ENCODE assay signal across 24 mouse cellular contexts in the genomic region with DNA sequence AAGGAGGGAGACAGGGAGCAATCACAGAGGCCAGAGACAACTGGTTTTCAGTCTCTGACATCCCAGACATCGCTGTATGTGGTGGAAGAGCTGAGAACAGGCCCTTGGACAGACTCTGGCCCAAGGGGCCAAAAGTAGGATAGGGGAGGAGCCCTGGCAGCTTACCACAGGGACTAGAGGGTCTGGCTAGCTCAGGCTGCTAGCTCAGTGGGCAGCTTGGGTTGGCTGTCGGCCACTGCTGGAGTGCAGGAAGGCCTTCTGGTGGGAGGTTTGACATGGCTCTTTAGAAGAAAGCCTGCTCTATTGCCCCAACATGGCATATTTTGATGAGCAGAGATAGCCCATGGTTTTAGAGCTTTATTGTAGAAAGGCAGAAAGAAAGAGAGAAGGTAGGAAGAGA.
A peak's percentile ranks its signal among the peaks of the same experiment; 100 is the strongest.
DNase-seq lines count a peak whose midpoint lies in the region; ATAC-seq lines count a peak whose summit lies in the region.
"Had no signal": no experiment of that assay in that cellular context is flagged by ENCODE, and none has a peak within 500 bp of the region (broad histone marks: within the 10 kb centered on the region; RNA-seq: fewer than 3 reads in every experiment).

No protein-coding gene starts in this region.

- 80% methylated on average over 2 of the region's 2 CpGs for WGBS in heart, embryonic 13.5 days
- WGBS in limb, embryonic 15.5 days, result 73% methylated on average over 2 of the region's 2 CpGs
- WGBS in limb, embryonic 10.5 days, result 83% methylated on average over 2 of the region's 2 CpGs

- no peak overlapping the region for H3K4me2 ChIP-seq in heart, embryonic 13.5 days
- no peak overlapping the region for H3K4me2 ChIP-seq in limb, embryonic 15.5 days
- H3K4me2 ChIP-seq: embryonic facial prominence, embryonic 12.5 days; embryonic facial prominence, embryonic 15.5 days; forebrain, embryonic 15.5 days; heart, embryonic 11.5 days; hindbrain, embryonic 13.5 days; intestine, embryonic 15.5 days had no signal

- no peak overlapping the region for H3K9ac ChIP-seq in heart, embryonic 13.5 days
- no peak overlapping the region for H3K9ac ChIP-seq in limb, embryonic 15.5 days
- H3K9ac ChIP-seq: embryonic facial prominence, embryonic 12.5 days; embryonic facial prominence, embryonic 15.5 days; forebrain, embryonic 15.5 days; hindbrain, embryonic 13.5 days; intestine, embryonic 15.5 days had no signal

- no peak for ATAC-seq in cerebellum, adult (ENCODE audit: insufficient number of reproducible peaks, low FRiP score, low TSS enrichment)
- ATAC-seq in heart, embryonic 13.5 days (ENCODE audit: extremely low read depth, insufficient number of reproducible peaks, low FRiP score, low TSS enrichment), result 0 out of 2 replicates have a peak, but pooled peaks have one; percentile 8
- 0 out of 2 replicates have a peak, but pooled peaks have one; percentile 19 for ATAC-seq in limb, embryonic 15.5 days (ENCODE audit: insufficient number of reproducible peaks, low FRiP score, low TSS enrichment, low read depth)
- ATAC-seq: CD4-positive, CD25-positive, alpha-beta regulatory T cell, adult 4 months; forebrain, embryonic 15.5 days; hindbrain, embryonic 16.5 days; intestine, embryonic 15.5 days had no signal

- no peaks in the 10 kb centered on the region for H3K27me3 ChIP-seq in heart, embryonic 13.5 days (replicated peaks)
- H3K27me3 ChIP-seq in limb, embryonic 15.5 days, result no peaks in the 10 kb centered on the region
- H3K27me3 ChIP-seq in limb, embryonic 10.5 days (ENCODE audit: low read depth, poor library complexity, severe bottlenecking), result no peaks in the 10 kb centered on the region
- H3K27me3 ChIP-seq: embryonic facial prominence, embryonic 12.5 days; embryonic facial prominence, embryonic 15.5 days; forebrain, embryonic 15.5 days; hindbrain, embryonic 13.5 days; intestine, embryonic 15.5 days had no signal

- DNase-seq in cerebellum, postnatal 14 days, result peak; percentile 68 to 69
- no peak for DNase-seq in heart, postnatal 14 days
- no peak for DNase-seq in limb, embryonic 10.5 days (ENCODE audit: low spot score)
- DNase-seq: adrenal gland, adult 2 months; adrenal gland, postnatal 14 days; B cell, adult 2 months; cerebellum, adult 11-12 months; cerebellum, adult 8-10 months; gastrocnemius, postnatal 10 days; heart, adult 11 months; kidney, adult 11 months; kidney, adult 8-10 months had no signal

- H3K27ac ChIP-seq in heart, embryonic 13.5 days (replicated peaks), result no peak overlapping the region
- no peak overlapping the region for H3K27ac ChIP-seq in limb, embryonic 15.5 days
- no peak overlapping the region for H3K27ac ChIP-seq in limb, embryonic 10.5 days
- H3K27ac ChIP-seq: embryonic facial prominence, embryonic 12.5 days; embryonic facial prominence, embryonic 15.5 days; forebrain, embryonic 15.5 days; hindbrain, embryonic 10.5 days; hindbrain, embryonic 13.5 days; intestine, embryonic 15.5 days had no signal

- no peak overlapping the region for H3K4me3 ChIP-seq in heart, embryonic 13.5 days
- no peak overlapping the region for H3K4me3 ChIP-seq in limb, embryonic 15.5 days
- no peak overlapping the region for H3K4me3 ChIP-seq in limb, embryonic 10.5 days
- H3K4me3 ChIP-seq: embryonic facial prominence, embryonic 12.5 days; embryonic facial prominence, embryonic 15.5 days; forebrain, embryonic 15.5 days; hindbrain, embryonic 10.5 days; hindbrain, embryonic 13.5 days; intestine, embryonic 15.5 days had no signal

- no peaks in the 10 kb centered on the region for H3K36me3 ChIP-seq in heart, embryonic 13.5 days
- H3K36me3 ChIP-seq in limb, embryonic 15.5 days, result no peaks in the 10 kb centered on the region
- H3K36me3 ChIP-seq in limb, embryonic 10.5 days, result no peaks in the 10 kb centered on the region
- H3K36me3 ChIP-seq: embryonic facial prominence, embryonic 12.5 days; embryonic facial prominence, embryonic 15.5 days; forebrain, embryonic 15.5 days; hindbrain, embryonic 10.5 days; hindbrain, embryonic 13.5 days; intestine, embryonic 15.5 days had no signal

- intact Hi-C loops in heart, postnatal 14 days (cut with DNase I), result no loop called here

- no peaks in the 10 kb centered on the region for H3K9me3 ChIP-seq in heart, embryonic 13.5 days
- H3K9me3 ChIP-seq in limb, embryonic 15.5 days, result no peaks in the 10 kb centered on the region
- no peaks in the 10 kb centered on the region for H3K9me3 ChIP-seq in limb, embryonic 10.5 days (replicated peaks)
- H3K9me3 ChIP-seq: embryonic facial prominence, embryonic 12.5 days; embryonic facial prominence, embryonic 15.5 days; forebrain, embryonic 15.5 days; hindbrain, embryonic 10.5 days; hindbrain, embryonic 13.5 days; intestine, embryonic 15.5 days had no signal

- H3K4me1 ChIP-seq in heart, embryonic 13.5 days, result peaks cover 4% of the 10 kb centered on the region; the same call in 1 of the 2 replicates
- no peaks in the 10 kb centered on the region for H3K4me1 ChIP-seq in limb, embryonic 15.5 days
- H3K4me1 ChIP-seq in limb, embryonic 10.5 days, result no peaks in the 10 kb centered on the region
- H3K4me1 ChIP-seq: embryonic facial prominence, embryonic 12.5 days; embryonic facial prominence, embryonic 15.5 days; forebrain, embryonic 15.5 days; hindbrain, embryonic 10.5 days; hindbrain, embryonic 13.5 days; intestine, embryonic 15.5 days had no signal

Comparison
In these comparisons a context has a peak if more than half of its experiments do, and no peak if none do; other contexts are left out.
1. DNase-seq: peak in cerebellum, postnatal 14 days (2 of 2); none in heart, postnatal 14 days (0 of 2) and limb, embryonic 10.5 days (single experiment).